Mouse (Mus musculus) lung, adult 2 months (tissue): ENCODE data around the gene Gm49342.
"Not testable (repeated sequence)": the region's sequence is repeated elsewhere in the genome, so short reads cannot be mapped to it uniquely, and the experiment has no call there.

ENCODE experiments used
- CTCF ChIP-seq: fragments of 200-500 bp; IDR thresholded peaks from 2 replicates; pipeline ENCODE4 v1.5.1; 2011; ENCODE audit warnings: mild to moderate bottlenecking, low read length, control low read depth; ENCODE audit not compliant: insufficient read depth
- POLR2A ChIP-seq: fragments of 200-500 bp; IDR thresholded peaks from 2 replicates; pipeline ENCODE4 v1.6.1; 2011; ENCODE audit warnings: low read depth, mild to moderate bottlenecking, control low read depth, low read length, borderline replicate concordance; ENCODE audit errors: extremely low read depth

DNA sequence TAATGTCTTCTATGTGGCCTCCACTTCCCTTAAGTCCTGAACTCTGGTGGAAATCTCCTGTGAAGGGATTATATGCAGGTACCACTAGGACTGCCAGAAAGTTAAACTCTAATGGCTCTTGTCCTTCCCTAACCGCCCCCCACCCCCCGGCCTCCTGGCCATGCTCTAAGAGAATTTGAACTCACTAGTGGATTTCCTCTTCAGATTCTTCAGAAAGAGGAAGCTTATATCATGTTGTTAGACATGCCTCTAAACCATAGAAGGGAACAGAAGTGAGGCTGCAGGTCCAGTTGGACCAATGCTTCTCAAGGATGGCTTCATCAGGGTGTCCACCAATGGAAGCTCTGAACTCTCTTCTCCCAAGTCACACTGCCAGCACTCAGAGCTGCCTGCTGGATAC is 46.3 kb upstream of the Gm49342 start:
- TF ChIP-seq CTCF, POLR2A: not testable (repeated sequence)
